Mouse (Mus musculus): ENCODE measurements at regions not wholly inside any gene's neighbourhood (a gene's known extent, or its start where the extent isn't known, plus 50 kb on each side); places are given as distances from the start of the nearest gene placed in this dataset.

DNA sequence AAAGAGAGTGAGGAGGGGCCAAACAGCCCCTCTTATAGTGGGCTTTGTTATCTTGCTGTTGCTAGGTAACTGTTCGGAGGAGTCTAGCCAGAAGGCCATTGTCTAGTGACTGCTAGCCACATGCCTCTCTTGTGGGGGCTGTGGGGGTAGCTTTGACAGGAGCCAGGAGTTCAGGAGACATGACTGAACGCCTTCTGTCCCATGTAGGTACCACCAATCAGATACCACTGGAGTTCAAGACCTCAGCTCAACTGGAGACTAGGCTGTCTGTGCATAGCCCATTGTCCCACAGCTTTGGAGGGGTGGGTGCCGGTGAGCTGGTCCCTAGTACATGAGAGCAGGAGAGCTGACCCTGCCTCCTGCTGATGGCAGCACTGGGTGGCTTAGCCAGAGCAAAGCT, 82.4 kb upstream of the Unc93a2 start:
- DNase-seq (ENCODE audit: low spot score in 2 of 2) = no peak

DNA sequence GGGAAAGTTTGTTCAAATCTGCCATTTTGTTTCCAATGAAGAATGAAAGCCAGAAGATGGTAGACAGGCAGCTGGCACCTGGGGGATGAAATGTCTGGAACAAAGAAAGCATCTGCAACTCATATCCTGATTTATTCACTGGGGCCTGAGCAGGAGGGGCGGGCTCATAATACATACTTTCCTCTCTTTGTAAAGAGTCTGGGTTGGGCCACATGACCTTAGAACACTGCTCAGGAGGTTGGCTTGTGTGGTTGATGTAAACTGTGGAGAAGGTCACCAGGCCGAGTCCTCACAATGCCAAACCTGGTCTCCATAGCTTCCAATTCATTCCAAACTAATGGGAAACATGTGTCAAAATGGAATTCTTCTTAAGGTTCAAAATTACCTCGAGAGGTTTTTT, 79.6 kb upstream of the Unc93a2 start:
- DNase-seq (ENCODE audit: low spot score in 2 of 2) = no peak

DNA sequence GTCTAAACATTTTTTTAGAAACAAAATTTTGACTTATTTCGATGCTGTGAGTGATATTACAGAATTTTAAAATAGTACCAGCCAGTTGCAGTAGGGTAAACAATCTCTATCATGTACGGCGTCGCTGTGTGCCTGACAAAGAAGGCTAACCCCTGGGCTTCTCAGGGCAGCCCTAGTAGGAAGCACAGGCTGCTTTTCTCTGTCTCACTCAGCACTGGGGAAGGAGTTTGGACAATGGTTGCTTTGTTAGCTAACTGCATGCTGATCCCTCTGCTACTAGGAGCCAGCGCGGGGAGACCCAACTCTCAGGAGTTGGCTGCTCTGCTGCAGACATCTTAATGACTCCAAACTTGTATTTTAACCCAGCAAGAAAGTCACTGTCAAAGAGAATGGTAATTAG, 75.9 kb upstream of the Unc93a2 start:
- no peak for DNase-seq (ENCODE audit: low spot score in 2 of 2)

DNA sequence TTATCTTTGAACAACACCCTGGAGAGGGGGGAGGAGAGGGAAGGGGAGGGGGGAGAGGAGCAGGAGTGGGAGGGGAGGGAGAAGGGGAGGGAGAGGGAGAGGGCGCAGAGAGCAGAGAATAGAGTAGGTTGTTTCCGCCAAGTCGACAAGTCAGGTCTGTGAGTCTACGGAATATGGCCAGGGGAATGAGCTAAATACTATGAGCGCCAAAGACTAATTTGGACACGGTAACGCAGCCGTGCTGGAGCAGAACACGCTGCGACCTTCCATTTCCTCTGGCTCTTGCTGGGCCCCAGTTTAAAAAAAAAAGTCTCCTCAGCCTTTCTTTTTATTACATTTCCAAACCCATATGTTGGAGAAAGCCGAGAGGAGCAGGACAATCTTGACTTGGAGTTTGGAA, 71.7 kb upstream of the Unc93a2 start:
- no peak for DNase-seq (ENCODE audit: low spot score in 2 of 2)

DNA sequence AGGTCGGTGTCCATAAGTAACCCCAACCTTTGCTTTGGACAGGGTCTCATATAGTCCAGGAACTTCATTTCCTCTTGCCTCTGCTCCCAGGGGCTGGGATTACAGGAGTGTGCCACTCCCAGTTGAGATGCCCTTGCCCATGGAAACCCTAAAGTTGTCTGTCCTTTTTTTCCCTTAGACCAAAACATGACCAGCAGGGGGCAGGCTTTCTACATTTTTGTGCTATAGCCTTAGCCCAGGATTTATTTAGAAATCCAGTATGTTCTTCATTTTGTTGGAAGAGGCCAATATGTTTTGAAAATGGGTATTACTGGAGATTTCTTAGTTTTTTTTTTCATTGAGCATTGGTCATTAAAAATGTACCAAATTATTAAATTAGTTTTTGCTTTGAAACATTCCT, 58.6 kb upstream of the Unc93a2 start:
- DNase-seq (ENCODE audit: low spot score in 2 of 2) = peak; percentile 35 to 47

DNA sequence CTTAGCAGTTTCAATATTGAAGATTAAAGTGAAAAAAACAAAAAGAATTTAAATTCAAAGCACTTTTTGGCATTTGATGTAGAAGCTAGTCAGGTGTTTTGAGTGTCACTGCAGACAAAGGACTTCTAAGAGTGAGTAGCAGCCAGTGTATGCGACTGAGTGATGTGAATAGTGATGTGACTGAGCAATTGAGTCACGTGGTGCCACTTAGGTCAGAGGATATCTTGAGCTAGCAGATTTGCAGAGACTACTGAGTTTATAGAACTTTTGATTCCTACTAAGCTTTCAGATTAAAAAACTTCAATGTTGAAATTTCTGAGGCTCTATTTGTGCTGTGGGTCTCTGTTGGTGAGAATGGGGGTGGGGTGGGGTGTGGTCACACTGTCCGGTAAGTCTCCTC, 49.8 kb upstream of the Unc93a2 start:
- DNase-seq (ENCODE audit: low spot score in 2 of 2) = no peak
